Mouse (Mus musculus): ENCODE results near the gene Polr3h. TPM values are rescaled to one million over a fixed set of nuclear protein-coding genes. Genes with fewer than 3 reads are reported as not detected.
"Not testable (repeated sequence)": the region's sequence is repeated elsewhere in the genome, so short reads cannot be mapped to it uniquely, and the experiment has no call there.

Gene Polr3h
- polyA plus RNA-seq, 1 experiment from 2014 or later, result 100.0 TPM

DNA sequence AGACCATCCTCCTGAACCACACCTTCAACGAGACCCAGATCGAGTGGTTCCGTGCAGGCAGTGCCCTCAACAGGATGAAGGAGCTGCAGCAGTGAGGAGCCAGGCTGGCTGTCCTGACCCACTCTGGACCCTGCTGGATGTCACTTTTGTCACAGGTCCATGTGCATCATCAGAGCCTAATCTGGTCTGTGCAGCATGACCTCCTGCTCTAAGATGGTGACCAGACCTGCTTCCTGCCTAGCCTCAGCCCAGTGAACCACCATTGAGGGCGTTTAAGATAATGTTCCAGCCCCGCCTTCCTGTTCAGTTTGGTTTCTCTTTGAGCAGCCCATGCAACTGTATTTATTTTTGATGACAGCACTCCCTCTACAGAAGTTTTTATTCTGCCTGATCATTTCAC lies 11.4 kb downstream of the Polr3h start:
- WGBS, result 88% methylated on average over 5 of the region's 5 CpGs
- Histone ChIP-seq H3K9ac (no peak overlapping the region), H3K27me3 (ENCODE audit: control insufficient read depth, insufficient read depth, low read length) (no peaks in the 10 kb centered on the region), H3K4me1 (replicated peaks; ENCODE audit: control insufficient read depth, insufficient read depth, low read length) (no peaks in the 10 kb centered on the region), H3K4me3 (replicated peaks; ENCODE audit: low read length) (no peak overlapping the region), H3K9me3 (ENCODE audit: control insufficient read depth, low read length) (no peaks in the 10 kb centered on the region), H3K4me2 (replicated peaks) (no peak overlapping the region), H3K36me3 (replicated peaks; ENCODE audit: control insufficient read depth, insufficient read depth) (peaks cover 70% of the 10 kb centered on the region), H3K27ac (no peak overlapping the region)
- DNase-seq (ENCODE audit: low spot score) (no peak), ATAC-seq (ENCODE audit: low FRiP score) (no peak)

DNA sequence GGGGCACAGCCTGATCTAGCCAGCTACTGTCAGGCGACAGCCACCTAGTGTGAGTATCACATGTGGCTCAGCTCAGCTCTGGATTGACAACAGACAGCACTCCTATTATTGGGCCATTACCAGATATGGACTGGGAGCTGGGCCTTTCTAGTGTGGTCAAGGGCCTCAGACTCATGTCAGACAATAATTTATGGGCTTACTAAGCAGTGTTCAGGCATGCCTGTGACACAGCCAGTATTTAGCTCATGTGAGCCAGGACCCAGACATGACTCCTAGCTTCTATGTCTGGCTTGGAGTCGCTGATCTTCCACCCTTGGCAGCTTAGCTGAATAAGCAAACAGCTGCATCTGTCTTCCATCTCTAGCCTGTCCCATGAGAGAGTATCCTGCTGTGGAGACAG lies 13.5 kb downstream of the Polr3h start:
- DNase-seq (ENCODE audit: low spot score), result no peak
- H3K9ac ChIP-seq, result no peak overlapping the region
- no peak overlapping the region for H3K4me3 ChIP-seq (replicated peaks; ENCODE audit: low read length)
- H3K4me2 ChIP-seq (replicated peaks), result no peak overlapping the region
- 83% methylated on average over 2 of the region's 2 CpGs for WGBS
- no peaks in the 10 kb centered on the region for H3K9me3 ChIP-seq (ENCODE audit: control insufficient read depth, low read length)
- H3K27me3 ChIP-seq (ENCODE audit: control insufficient read depth, insufficient read depth, low read length), result no peaks in the 10 kb centered on the region
- H3K4me1 ChIP-seq (replicated peaks; ENCODE audit: control insufficient read depth, insufficient read depth, low read length), result no peaks in the 10 kb centered on the region
- H3K27ac ChIP-seq, result no peak overlapping the region
- peaks cover 88% of the 10 kb centered on the region for H3K36me3 ChIP-seq (replicated peaks; ENCODE audit: control insufficient read depth, insufficient read depth)
- ATAC-seq (ENCODE audit: low FRiP score), result no peak

- H3K9ac ChIP-seq; H3K27me3 ChIP-seq (ENCODE audit: control insufficient read depth, insufficient read depth, low read length); H3K27ac ChIP-seq; H3K4me3 ChIP-seq (replicated peaks; ENCODE audit: low read length); H3K4me2 ChIP-seq (replicated peaks); H3K4me1 ChIP-seq (replicated peaks; ENCODE audit: control insufficient read depth, insufficient read depth, low read length); ATAC-seq (ENCODE audit: low FRiP score); DNase-seq (ENCODE audit: low spot score); H3K9me3 ChIP-seq (ENCODE audit: control insufficient read depth, low read length): not testable (repeated sequence)
- 91% methylated on average over 4 of the region's 4 CpGs for whole genome bisulfite sequencing
- H3K36me3 ChIP-seq (replicated peaks; ENCODE audit: control insufficient read depth, insufficient read depth), result peaks cover 96% of the 10 kb centered on the region
These were observed 17.3 kb downstream of the Polr3h start for GRCm38 (mm10) chr15:81908767-81909166.

DNA sequence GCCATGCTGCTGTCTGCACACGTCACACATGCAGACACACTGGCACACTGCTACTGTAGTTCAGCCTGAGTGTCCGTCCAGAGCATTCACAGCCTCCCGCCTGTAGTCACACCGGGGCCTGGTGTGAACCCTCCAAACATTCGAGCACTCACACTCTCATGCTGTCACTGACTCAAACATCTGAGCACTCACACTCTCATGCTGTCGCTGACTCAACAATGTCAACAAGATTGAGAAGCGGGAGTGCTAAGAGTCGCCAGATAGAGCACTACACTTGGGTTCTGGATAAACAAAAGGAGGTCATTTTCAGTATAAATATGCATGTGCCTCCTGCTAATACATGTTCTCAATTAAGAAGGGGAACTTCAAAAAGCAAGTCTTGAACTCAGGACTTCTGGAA lies 18.1 kb downstream of the Polr3h start:
- DNase-seq (ENCODE audit: low spot score) (no peak), ATAC-seq (ENCODE audit: low FRiP score) (no peak)
- Histone ChIP-seq H3K27me3 (ENCODE audit: control insufficient read depth, insufficient read depth, low read length) (no peaks in the 10 kb centered on the region), H3K9me3 (ENCODE audit: control insufficient read depth, low read length) (no peaks in the 10 kb centered on the region), H3K9ac (no peak overlapping the region), H3K4me2 (replicated peaks) (no peak overlapping the region), H3K36me3 (replicated peaks; ENCODE audit: control insufficient read depth, insufficient read depth) (peaks cover 96% of the 10 kb centered on the region), H3K4me3 (replicated peaks; ENCODE audit: low read length) (no peak overlapping the region), H3K4me1 (replicated peaks; ENCODE audit: control insufficient read depth, insufficient read depth, low read length) (no peaks in the 10 kb centered on the region), H3K27ac (no peak overlapping the region)
- 91% methylated on average over 8 of the region's 8 CpGs for WGBS

GRCm38 (mm10) chr15:81904939-81905338 lies 21.1 kb downstream of the Polr3h start:
- H3K27me3 ChIP-seq (ENCODE audit: control insufficient read depth, insufficient read depth, low read length), result no peaks in the 10 kb centered on the region
- DNase-seq (ENCODE audit: low spot score) (peak; percentile 75), ATAC-seq (ENCODE audit: low FRiP score) (no peak)
- H3K27ac ChIP-seq, result no peak overlapping the region
- no peak overlapping the region for H3K9ac ChIP-seq
- 35% methylated on average over 2 of the region's 2 CpGs for WGBS
- peaks cover 95% of the 10 kb centered on the region for H3K36me3 ChIP-seq (replicated peaks; ENCODE audit: control insufficient read depth, insufficient read depth)
- no peak overlapping the region for H3K4me3 ChIP-seq (replicated peaks; ENCODE audit: low read length)
- no peaks in the 10 kb centered on the region for H3K9me3 ChIP-seq (ENCODE audit: control insufficient read depth, low read length)
- H3K4me1 ChIP-seq (replicated peaks; ENCODE audit: control insufficient read depth, insufficient read depth, low read length), result no peaks in the 10 kb centered on the region
- H3K4me2 ChIP-seq (replicated peaks), result no peak overlapping the region

DNA sequence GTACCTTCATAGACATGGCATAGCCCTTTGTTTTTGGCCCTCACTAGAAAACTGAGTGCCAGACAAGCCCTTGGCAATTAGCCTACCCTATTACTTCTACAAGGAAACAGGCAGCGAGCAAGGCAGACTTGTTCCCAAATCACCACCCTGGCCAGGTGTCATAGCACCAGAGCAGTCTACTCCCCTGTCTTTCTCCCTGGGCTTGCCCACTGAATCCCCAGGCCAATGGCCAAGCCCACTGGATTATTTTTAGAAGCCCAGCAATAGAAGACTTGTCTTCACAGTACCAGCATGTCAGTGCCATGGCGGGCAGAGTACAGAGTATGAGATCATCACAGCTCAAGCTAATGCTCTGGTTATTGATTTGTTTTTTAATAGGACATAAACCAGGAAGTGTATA lies 27.3 kb downstream of the Polr3h start:
- no peaks in the 10 kb centered on the region for H3K4me1 ChIP-seq (replicated peaks; ENCODE audit: control insufficient read depth, insufficient read depth, low read length)
- H3K4me3 ChIP-seq (replicated peaks; ENCODE audit: low read length), result no peak overlapping the region
- no peak overlapping the region for H3K4me2 ChIP-seq (replicated peaks)
- WGBS, result 93% methylated on average over 2 of the region's 2 CpGs
- no peak for DNase-seq (ENCODE audit: low spot score)
- no peak overlapping the region for H3K9ac ChIP-seq
- no peak overlapping the region for H3K27ac ChIP-seq
- no peaks in the 10 kb centered on the region for H3K27me3 ChIP-seq (ENCODE audit: control insufficient read depth, insufficient read depth, low read length)
- H3K9me3 ChIP-seq (ENCODE audit: control insufficient read depth, low read length), result no peaks in the 10 kb centered on the region
- no peak for ATAC-seq (ENCODE audit: low FRiP score)
- peaks cover 87% of the 10 kb centered on the region for H3K36me3 ChIP-seq (replicated peaks; ENCODE audit: control insufficient read depth, insufficient read depth)

- Histone ChIP-seq H3K27ac (no peak overlapping the region), H3K36me3 (replicated peaks; ENCODE audit: control insufficient read depth, insufficient read depth) (peaks cover 86% of the 10 kb centered on the region), H3K9me3 (ENCODE audit: control insufficient read depth, low read length) (no peaks in the 10 kb centered on the region), H3K4me1 (replicated peaks; ENCODE audit: control insufficient read depth, insufficient read depth, low read length) (no peaks in the 10 kb centered on the region), H3K27me3 (ENCODE audit: control insufficient read depth, insufficient read depth, low read length) (no peaks in the 10 kb centered on the region), H3K4me2 (replicated peaks) (no peak overlapping the region), H3K9ac (no peak overlapping the region), H3K4me3 (replicated peaks; ENCODE audit: low read length) (no peak overlapping the region)
- WGBS, result 90% methylated on average over 5 of the region's 5 CpGs
- no peak for ATAC-seq (ENCODE audit: low FRiP score)
- no peak for DNase-seq (ENCODE audit: low spot score)
These were observed 28.3 kb downstream of the Polr3h start for GRCm38 (mm10) chr15:81897607-81898285.

DNA sequence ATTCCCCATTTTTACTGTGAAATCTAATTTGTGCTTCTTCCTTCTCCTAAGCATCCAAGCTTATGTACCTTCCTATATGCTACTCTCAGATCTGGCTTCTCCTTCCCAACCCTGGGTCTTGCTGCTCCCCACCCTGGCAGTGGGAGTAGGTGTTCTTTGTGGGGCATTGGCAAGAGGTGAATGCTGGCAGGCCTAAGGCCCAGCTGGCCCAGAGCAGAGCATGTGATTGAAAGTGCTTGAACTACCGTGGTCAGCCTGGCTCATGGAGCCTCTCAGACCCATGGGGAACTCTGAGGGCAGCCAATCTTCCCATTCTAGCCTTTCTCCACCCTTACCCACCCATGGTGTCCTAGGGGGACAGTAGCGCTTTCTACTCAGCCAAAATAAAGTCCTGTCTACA lies 29.6 kb downstream of the Polr3h start:
- no peak for ATAC-seq (ENCODE audit: low FRiP score)
- Histone ChIP-seq H3K27ac (no peak overlapping the region), H3K27me3 (ENCODE audit: control insufficient read depth, insufficient read depth, low read length) (no peaks in the 10 kb centered on the region), H3K9me3 (ENCODE audit: control insufficient read depth, low read length) (no peaks in the 10 kb centered on the region), H3K4me2 (replicated peaks) (no peak overlapping the region), H3K9ac (no peak overlapping the region), H3K36me3 (replicated peaks; ENCODE audit: control insufficient read depth, insufficient read depth) (peaks cover 86% of the 10 kb centered on the region), H3K4me1 (replicated peaks; ENCODE audit: control insufficient read depth, insufficient read depth, low read length) (no peaks in the 10 kb centered on the region), H3K4me3 (replicated peaks; ENCODE audit: low read length) (no peak overlapping the region)
- DNase-seq (ENCODE audit: low spot score), result no peak
- 93% methylated on average over 2 of the region's 2 CpGs for WGBS

DNA sequence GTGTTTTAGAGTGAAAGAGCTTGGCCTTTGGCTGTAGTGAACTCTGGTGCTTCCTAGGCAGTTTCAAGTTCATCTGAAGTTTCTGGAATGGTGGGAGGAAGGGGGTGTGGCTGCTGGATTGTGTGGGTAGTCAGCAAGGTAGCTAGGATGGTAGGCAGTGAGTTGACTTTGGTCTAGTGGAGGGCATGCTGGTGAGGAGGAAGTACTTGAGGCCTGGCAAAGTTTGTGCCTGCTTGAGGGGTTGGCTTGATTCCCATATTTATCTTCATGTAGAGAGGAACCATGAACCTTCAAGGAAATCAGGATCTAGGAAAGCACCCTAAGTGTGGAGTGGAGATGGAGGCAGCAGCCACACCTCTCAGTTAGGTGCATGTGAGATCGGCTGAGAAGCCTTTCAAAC lies 32.0 kb downstream of the Polr3h start:
- Histone ChIP-seq H3K9me3 (ENCODE audit: control insufficient read depth, low read length) (no peaks in the 10 kb centered on the region), H3K4me2 (replicated peaks) (no peak overlapping the region), H3K4me1 (replicated peaks; ENCODE audit: control insufficient read depth, insufficient read depth, low read length) (no peaks in the 10 kb centered on the region), H3K27me3 (ENCODE audit: control insufficient read depth, insufficient read depth, low read length) (no peaks in the 10 kb centered on the region), H3K36me3 (replicated peaks; ENCODE audit: control insufficient read depth, insufficient read depth) (peaks cover 87% of the 10 kb centered on the region), H3K27ac (no peak overlapping the region), H3K4me3 (replicated peaks; ENCODE audit: low read length) (no peak overlapping the region), H3K9ac (no peak overlapping the region)
- WGBS, result 96% methylated on average over 1 of the region's 1 CpGs
- DNase-seq (ENCODE audit: low spot score) (no peak), ATAC-seq (ENCODE audit: low FRiP score) (no peak)

Measured in hindbrain, embryonic 14.5 days (tissue).